Mouse (Mus musculus): ENCODE results near the gene Rps6kb2.
A peak's percentile ranks its signal among the peaks of the same experiment; 100 is the strongest.

Rps6kb2 gene

GRCm38 (mm10) chr19:4189051-4189620, 26.0 kb upstream of the Rps6kb2 start:
- no peak for DNase-seq (ENCODE audit: low spot score)

- DNase-seq (ENCODE audit: low spot score) = no peak
These were observed 24.1 kb upstream of the Rps6kb2 start for GRCm38 (mm10) chr19:4187303-4187702.

GRCm38 (mm10) chr19:4184976-4185975, 22.1 kb upstream of the Rps6kb2 start:
- no peak for DNase-seq (ENCODE audit: low spot score)

GRCm38 (mm10) chr19:4183689-4184088, 20.5 kb upstream of the Rps6kb2 start:
- DNase-seq (ENCODE audit: low spot score) = no peak

GRCm38 (mm10) chr19:4181892-4182291, 18.7 kb upstream of the Rps6kb2 start:
- DNase-seq (ENCODE audit: low spot score) = no peak

- no peak for DNase-seq (ENCODE audit: low spot score)
These were observed 17.3 kb upstream of the Rps6kb2 start for GRCm38 (mm10) chr19:4180411-4180810.

GRCm38 (mm10) chr19:4175368-4175947, 12.3 kb upstream of the Rps6kb2 start, which contains the start of gene Carns1:
Carns1 (minus strand) TSS chr19:4175479.
- DNase-seq (ENCODE audit: low spot score) = no peak

GRCm38 (mm10) chr19:4172925-4173324, 9.8 kb upstream of the Rps6kb2 start:
- DNase-seq (ENCODE audit: low spot score) = no peak

GRCm38 (mm10) chr19:4171393-4172290, 8.5 kb upstream of the Rps6kb2 start:
- no peak for DNase-seq (ENCODE audit: low spot score)

GRCm38 (mm10) chr19:4170723-4171392, 7.7 kb upstream of the Rps6kb2 start:
- no peak for DNase-seq (ENCODE audit: low spot score)

GRCm38 (mm10) chr19:4169810-4170209, 6.7 kb upstream of the Rps6kb2 start:
- no peak for DNase-seq (ENCODE audit: low spot score)

- DNase-seq (ENCODE audit: low spot score) = peak; percentile 99
These were observed 6.2 kb upstream of the Rps6kb2 start for GRCm38 (mm10) chr19:4169378-4169784.

- no peak for DNase-seq (ENCODE audit: low spot score)
These were observed 3.7 kb upstream of the Rps6kb2 start for GRCm38 (mm10) chr19:4166678-4167476.

- DNase-seq (ENCODE audit: low spot score) = no peak
These were observed 1.6 kb upstream of the Rps6kb2 start for GRCm38 (mm10) chr19:4164721-4165120.

- no peak for DNase-seq (ENCODE audit: low spot score)
These were observed 946 bp upstream of the Rps6kb2 start for GRCm38 (mm10) chr19:4164100-4164499.

GRCm38 (mm10) chr19:4163543-4163887, 361 bp upstream of the Rps6kb2 start:
- DNase-seq (ENCODE audit: low spot score) = no peak

GRCm38 (mm10) chr19:4159049-4159448, 4.1 kb downstream of the Rps6kb2 start:
- no peak for DNase-seq (ENCODE audit: low spot score)

- DNase-seq (ENCODE audit: low spot score) = no peak
These were observed 6.4 kb downstream of the Rps6kb2 start for GRCm38 (mm10) chr19:4156771-4157170.

GRCm38 (mm10) chr19:4156073-4156579, 7.0 kb downstream of the Rps6kb2 start:
- DNase-seq (ENCODE audit: low spot score) = no peak
